In the genomic region with DNA sequence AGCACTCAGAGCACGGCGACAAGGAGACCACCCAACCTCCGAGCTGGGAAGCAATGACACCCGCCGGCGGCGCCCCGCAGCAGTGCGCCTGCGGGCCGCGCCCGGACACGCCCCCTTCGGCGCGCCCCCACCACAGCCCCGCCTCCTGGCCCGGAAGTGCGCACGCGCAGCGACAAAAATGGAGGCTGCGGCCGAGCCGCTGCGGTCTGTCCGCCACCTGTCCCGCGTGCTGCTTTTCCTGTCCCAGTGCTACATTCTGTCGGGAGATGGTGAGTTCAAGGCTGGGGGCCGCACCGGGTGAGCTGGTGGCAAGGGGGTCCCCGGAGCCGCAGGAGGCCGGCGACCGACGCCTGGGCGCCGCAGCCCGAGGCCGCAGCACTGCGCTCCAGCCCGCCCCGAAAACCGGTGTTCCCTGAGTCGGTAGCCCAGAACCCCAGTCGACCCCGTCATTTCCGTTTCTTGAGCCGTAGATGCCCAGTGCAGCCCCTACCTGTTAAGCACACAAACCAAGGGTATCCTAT, we compare ENCODE assay signal across 8 mouse cellular contexts. TPM values are rescaled to one million over a fixed set of nuclear protein-coding genes. Genes with fewer than 3 reads are reported as not detected.
A peak's percentile ranks its signal among the peaks of the same experiment; 100 is the strongest.
DNase-seq lines count a peak whose midpoint lies in the region; ATAC-seq and TF ChIP-seq lines count a peak whose summit lies in the region.

No protein-coding gene starts in this region.

- intact Hi-C loops in heart, postnatal 14 days (cut with DNase I) = no loop called here

- peak overlapping the region; percentile 91 for H3K9ac ChIP-seq in forebrain, embryonic 14.5 days (ENCODE audit: low read length)
- H3K9ac ChIP-seq in liver, embryonic 16.5 days (ENCODE audit: low read depth, low read length) = peak overlapping the region; percentile 83
- peak overlapping the region; percentile 79 for H3K9ac ChIP-seq in neural tube, embryonic 12.5 days
- H3K9ac ChIP-seq in stomach, postnatal 0 days (ENCODE audit: low read length) = peak overlapping the region; percentile 81

- TF ChIP-seq CTCF in stomach, postnatal 0 days (IDR thresholded peaks at IDR 0.05; ENCODE audit: low read depth) = no peak

- peak overlapping the region; percentile 76 for H3K4me2 ChIP-seq in forebrain, embryonic 14.5 days (ENCODE audit: low read length)
- peak overlapping the region; percentile 83 for H3K4me2 ChIP-seq in liver, embryonic 16.5 days (ENCODE audit: low read depth, low read length)
- H3K4me2 ChIP-seq in neural tube, embryonic 12.5 days (replicated peaks) = peak overlapping the region; percentile 78
- H3K4me2 ChIP-seq in stomach, postnatal 0 days (replicated peaks; ENCODE audit: low read depth) = peak overlapping the region; percentile 91

- no peak for TF ChIP-seq EP300 in stomach, postnatal 0 days (optimal IDR thresholded peaks at IDR 0.05)

- DNase-seq in ES-CJ7 (ENCODE audit: low read depth, low spot score) = peak; percentile 74
- peak; percentile 90 for DNase-seq in forebrain, embryonic 14.5 days (ENCODE audit: low spot score)
- peak; percentile 93 to 94 for DNase-seq in heart, postnatal 14 days
- DNase-seq in large intestine, adult 2 months (ENCODE audit: low read depth, low spot score) = peak; percentile 38
- peak; percentile 88 for DNase-seq in stomach, postnatal 0 days (ENCODE audit: low spot score)

- peaks cover 35% of the 10 kb centered on the region for H3K36me3 ChIP-seq in forebrain, embryonic 14.5 days (ENCODE audit: control insufficient read depth, insufficient read depth, low read length)
- H3K36me3 ChIP-seq in liver, embryonic 16.5 days (ENCODE audit: control insufficient read depth, insufficient read depth) = peaks cover 6% of the 10 kb centered on the region; the same call in 1 of the 2 replicates
- H3K36me3 ChIP-seq in neural tube, embryonic 12.5 days = peaks cover 24% of the 10 kb centered on the region
- peaks cover 4% of the 10 kb centered on the region; the same call in 1 of the 2 replicates for H3K36me3 ChIP-seq in stomach, postnatal 0 days (ENCODE audit: control insufficient read depth, insufficient read depth, low read length)

- ATAC-seq in cerebellum, adult (ENCODE audit: insufficient number of reproducible peaks, low FRiP score, low TSS enrichment) = peak; percentile 86
- ATAC-seq in forebrain, embryonic 14.5 days = peak; percentile 97
- ATAC-seq in liver, embryonic 16.5 days (ENCODE audit: low read depth) = peak; percentile 93
- ATAC-seq in neural tube, embryonic 12.5 days (ENCODE audit: low FRiP score, low read depth) = peak; percentile 96
- peak; percentile 93 for ATAC-seq in stomach, postnatal 0 days (ENCODE audit: low FRiP score, low TSS enrichment)

- H3K4me3 ChIP-seq in forebrain, embryonic 14.5 days (ENCODE audit: low read depth, low read length) = peak overlapping the region; percentile 83
- peak overlapping the region; percentile 86 for H3K4me3 ChIP-seq in liver, embryonic 16.5 days (ENCODE audit: low read depth, low read length)
- peak overlapping the region; percentile 85 for H3K4me3 ChIP-seq in neural tube, embryonic 12.5 days
- H3K4me3 ChIP-seq in stomach, postnatal 0 days (ENCODE audit: low read depth, low read length) = peak overlapping the region; percentile 92

- peak overlapping the region; percentile 80 for H3K27ac ChIP-seq in forebrain, embryonic 14.5 days (ENCODE audit: low read depth, low read length)
- H3K27ac ChIP-seq in liver, embryonic 16.5 days (ENCODE audit: low read length) = 0 out of 2 replicates have a peak overlapping the region, but pooled peaks have one; percentile 15
- H3K27ac ChIP-seq in neural tube, embryonic 12.5 days = peak overlapping the region; percentile 69
- H3K27ac ChIP-seq in stomach, postnatal 0 days (replicated peaks) = peak overlapping the region; percentile 88

- H3K4me1 ChIP-seq in forebrain, embryonic 14.5 days (ENCODE audit: control insufficient read depth, insufficient read depth, low read length) = peaks cover 13% of the 10 kb centered on the region
- peaks cover 14% of the 10 kb centered on the region for H3K4me1 ChIP-seq in liver, embryonic 16.5 days (ENCODE audit: control insufficient read depth, low read depth, low read length)
- peaks cover 14% of the 10 kb centered on the region for H3K4me1 ChIP-seq in neural tube, embryonic 12.5 days
- no peaks in the 10 kb centered on the region for H3K4me1 ChIP-seq in stomach, postnatal 0 days (replicated peaks; ENCODE audit: control insufficient read depth, insufficient read depth)

- no peaks in the 10 kb centered on the region for H3K27me3 ChIP-seq in forebrain, embryonic 14.5 days (replicated peaks; ENCODE audit: control insufficient read depth, insufficient read depth, low read length)
- no peaks in the 10 kb centered on the region for H3K27me3 ChIP-seq in liver, embryonic 16.5 days (ENCODE audit: control insufficient read depth, insufficient read depth, low read depth, low read length)
- no peaks in the 10 kb centered on the region for H3K27me3 ChIP-seq in neural tube, embryonic 12.5 days (replicated peaks)
- H3K27me3 ChIP-seq in stomach, postnatal 0 days (ENCODE audit: control insufficient read depth, insufficient read depth, low read length) = no peaks in the 10 kb centered on the region

- H3K9me3 ChIP-seq in forebrain, embryonic 14.5 days (replicated peaks; ENCODE audit: control insufficient read depth, low read length) = no peaks in the 10 kb centered on the region
- no peaks in the 10 kb centered on the region for H3K9me3 ChIP-seq in liver, embryonic 16.5 days (replicated peaks; ENCODE audit: control insufficient read depth, low read length)
- H3K9me3 ChIP-seq in neural tube, embryonic 12.5 days = no peaks in the 10 kb centered on the region
- H3K9me3 ChIP-seq in stomach, postnatal 0 days (ENCODE audit: control insufficient read depth, low read length) = no peaks in the 10 kb centered on the region

- under 1% methylated on average over 43 of the region's 52 CpGs for WGBS in forebrain, embryonic 14.5 days
- WGBS in large intestine, adult 2 months = under 1% methylated on average over 52 of the region's 52 CpGs
- 0% methylated on average over 46 of the region's 52 CpGs for WGBS in liver, embryonic 16.5 days (ENCODE audit: insufficient replicate concordance)
- WGBS in neural tube, embryonic 12.5 days = under 1% methylated on average over 51 of the region's 52 CpGs
- under 1% methylated on average over 48 of the region's 52 CpGs for WGBS in stomach, postnatal 0 days

RNA-seq across cellular contexts. Expression of a gene that starts 2.4 kb away (rescaled TPM):
- polyA plus RNA-seq in forebrain, embryonic 14.5 days (2014; fragmentation: Nextera tagmentation; extraction: Ambion mirVana) = 96.9 and 109 TPM in 2 replicates
- total RNA-seq in heart, postnatal 14 days (2021) = 10 to 100 TPM; 17.7 to 18.4 TPM
- 98.5 and 101 TPM in 2 replicates for polyA plus RNA-seq in large intestine, adult 2 months (2012; rRNA removed)
- polyA plus RNA-seq in liver, embryonic 16.5 days (2015; fragmentation: Nextera tagmentation; extraction: Ambion mirVana) = 30.8 and 32.6 TPM in 2 replicates
- polyA plus RNA-seq in neural tube, embryonic 12.5 days (2016; fragmentation: Nextera tagmentation; extraction: Ambion mirVana) = 66.6 and 67.1 TPM in 2 replicates
- 68.3 and 73.8 TPM in 2 replicates for polyA plus RNA-seq in stomach, postnatal 0 days (2015; fragmentation: Nextera tagmentation; extraction: Ambion mirVana)

RNA-seq across cellular contexts. Expression of a gene that starts 48.7 kb away (rescaled TPM):
- 14.9 and 15.3 TPM in 2 replicates for polyA plus RNA-seq in forebrain, embryonic 14.5 days (2014; fragmentation: Nextera tagmentation; extraction: Ambion mirVana)
- total RNA-seq in heart, postnatal 14 days (2021) = 10 to 100 TPM; 26.8 to 27.6 TPM
- 0.94 and 1.3 TPM in 2 replicates for polyA plus RNA-seq in large intestine, adult 2 months (2012; rRNA removed)
- polyA plus RNA-seq in liver, embryonic 16.5 days (2015; fragmentation: Nextera tagmentation; extraction: Ambion mirVana) = 10.7 and 11.3 TPM in 2 replicates
- polyA plus RNA-seq in neural tube, embryonic 12.5 days (2016; fragmentation: Nextera tagmentation; extraction: Ambion mirVana) = 12.4 and 14.1 TPM in 2 replicates
- 5.2 and 6.2 TPM in 2 replicates for polyA plus RNA-seq in stomach, postnatal 0 days (2015; fragmentation: Nextera tagmentation; extraction: Ambion mirVana)

Comparison
In these comparisons a context has a peak if more than half of its experiments do, and no peak if none do; other contexts are left out.
1. Peak in every context shown above with its lines: DNase-seq, ATAC-seq, H3K4me3 ChIP-seq and H3K27ac ChIP-seq.
2. DNase-seq: peak in every context shown above with its lines; median percentile 94 in heart, postnatal 14 days; 90 in forebrain, embryonic 14.5 days; 88 in stomach, postnatal 0 days; 74 in ES-CJ7; 38 in large intestine, adult 2 months.
3. H3K27ac ChIP-seq: peak in every context shown above with its lines; median percentile 88 in stomach, postnatal 0 days; 80 in forebrain, embryonic 14.5 days; 69 in neural tube, embryonic 12.5 days; 15 in liver, embryonic 16.5 days.